Mouse (Mus musculus): ENCODE data around the gene Kifc5b. TPM values are rescaled to one million over a fixed set of nuclear protein-coding genes. Genes with fewer than 3 reads are reported as not detected.

The Kifc5b gene
- polyA plus RNA-seq, 1 experiment from 2014 or later: 9.6 TPM

- H3K4me2 ChIP-seq: peak overlapping the region; percentile 86
- no peaks in the 10 kb centered on the region for H3K27me3 ChIP-seq (ENCODE audit: insufficient read depth, low read length)
- TF ChIP-seq CTCF (IDR thresholded peaks at IDR 0.05; ENCODE audit: low read depth): no peak
- no peaks in the 10 kb centered on the region for H3K36me3 ChIP-seq (ENCODE audit: insufficient read depth)
- H3K4me1 ChIP-seq (ENCODE audit: insufficient read depth): peaks cover 36% of the 10 kb centered on the region
- WGBS: 53% methylated on average over 12 of the region's 12 CpGs
- no peaks in the 10 kb centered on the region for H3K9me3 ChIP-seq (ENCODE audit: low read depth, low read length)
- H3K4me3 ChIP-seq (ENCODE audit: low read depth, low read length): no peak overlapping the region
- H3K9ac ChIP-seq: peak overlapping the region; percentile 65; the same call in 1 of the 2 replicates
- ATAC-seq (ENCODE audit: insufficient read depth) (no peak), DNase-seq (no peak)
- peak overlapping the region; percentile 80; the same call in 1 of the 2 replicates for H3K27ac ChIP-seq (ENCODE audit: low read depth)
These were observed 30.6 kb downstream of the Kifc5b start for GRCm38 (mm10) chr17:26947231-26948100.

- TF ChIP-seq CTCF (IDR thresholded peaks at IDR 0.05; ENCODE audit: low read depth): no peak
- Histone ChIP-seq H3K27me3 (ENCODE audit: insufficient read depth, low read length) (no peaks in the 10 kb centered on the region), H3K4me2 (peak overlapping the region; percentile 96), H3K9ac (peak overlapping the region; percentile 77), H3K4me1 (ENCODE audit: insufficient read depth) (peaks cover 44% of the 10 kb centered on the region), H3K27ac (ENCODE audit: low read depth) (peak overlapping the region; percentile 58; the same call in 1 of the 2 replicates), H3K4me3 (ENCODE audit: low read depth, low read length) (peak overlapping the region; percentile 64), H3K9me3 (ENCODE audit: low read depth, low read length) (no peaks in the 10 kb centered on the region), H3K36me3 (ENCODE audit: insufficient read depth) (no peaks in the 10 kb centered on the region)
- under 1% methylated on average over 52 of the region's 87 CpGs for WGBS
- ATAC-seq (ENCODE audit: insufficient read depth) (no peak), DNase-seq (peak; percentile 54)
These were observed 31.6 kb downstream of the Kifc5b start for GRCm38 (mm10) chr17:26948316-26949050.

GRCm38 (mm10) chr17:26949051-26949577, 32.2 kb downstream of the Kifc5b start:
- ATAC-seq (ENCODE audit: insufficient read depth): no peak
- peak overlapping the region; percentile 77 for H3K9ac ChIP-seq
- WGBS: 11% methylated on average over 12 of the region's 14 CpGs
- H3K36me3 ChIP-seq (ENCODE audit: insufficient read depth): no peaks in the 10 kb centered on the region
- peak; percentile 45 for DNase-seq
- H3K9me3 ChIP-seq (ENCODE audit: low read depth, low read length): no peaks in the 10 kb centered on the region
- H3K4me3 ChIP-seq (ENCODE audit: low read depth, low read length): peak overlapping the region; percentile 64
- H3K4me2 ChIP-seq: peak overlapping the region; percentile 96
- peaks cover 47% of the 10 kb centered on the region for H3K4me1 ChIP-seq (ENCODE audit: insufficient read depth)
- peak overlapping the region; percentile 60; the same call in 1 of the 2 replicates for H3K27ac ChIP-seq (ENCODE audit: low read depth)
- peak; percentile 52 for TF ChIP-seq CTCF (IDR thresholded peaks at IDR 0.05; ENCODE audit: low read depth)
- H3K27me3 ChIP-seq (ENCODE audit: insufficient read depth, low read length): no peaks in the 10 kb centered on the region

GRCm38 (mm10) chr17:26949866-26950265, 33.0 kb downstream of the Kifc5b start:
- no peak overlapping the region for H3K4me3 ChIP-seq (ENCODE audit: low read depth, low read length)
- peaks cover 47% of the 10 kb centered on the region for H3K4me1 ChIP-seq (ENCODE audit: insufficient read depth)
- H3K27me3 ChIP-seq (ENCODE audit: insufficient read depth, low read length): no peaks in the 10 kb centered on the region
- no peaks in the 10 kb centered on the region for H3K9me3 ChIP-seq (ENCODE audit: low read depth, low read length)
- peak overlapping the region; percentile 36; the same call in 1 of the 2 replicates for H3K27ac ChIP-seq (ENCODE audit: low read depth)
- WGBS: 46% methylated on average over 5 of the region's 5 CpGs
- TF ChIP-seq CTCF (IDR thresholded peaks at IDR 0.05; ENCODE audit: low read depth): no peak
- DNase-seq: no peak
- peak overlapping the region; percentile 96 for H3K4me2 ChIP-seq
- H3K36me3 ChIP-seq (ENCODE audit: insufficient read depth): peaks cover 5% of the 10 kb centered on the region; the same call in 1 of the 2 replicates
- no peak for ATAC-seq (ENCODE audit: insufficient read depth)
- H3K9ac ChIP-seq: no peak overlapping the region; the same call in 1 of the 2 replicates

GRCm38 (mm10) chr17:26950560-26951288, 33.8 kb downstream of the Kifc5b start:
- peak overlapping the region; percentile 77 for H3K4me2 ChIP-seq
- ATAC-seq (ENCODE audit: insufficient read depth): no peak
- peaks cover 44% of the 10 kb centered on the region for H3K4me1 ChIP-seq (ENCODE audit: insufficient read depth)
- no peaks in the 10 kb centered on the region for H3K27me3 ChIP-seq (ENCODE audit: insufficient read depth, low read length)
- H3K9ac ChIP-seq: peak overlapping the region; percentile 37
- H3K36me3 ChIP-seq (ENCODE audit: insufficient read depth): peaks cover 13% of the 10 kb centered on the region; the same call in 1 of the 2 replicates
- no peak for DNase-seq
- no peaks in the 10 kb centered on the region for H3K9me3 ChIP-seq (ENCODE audit: low read depth, low read length)
- H3K27ac ChIP-seq (ENCODE audit: low read depth): peak overlapping the region; percentile 65; the same call in 1 of the 2 replicates
- peak overlapping the region; percentile 38 for H3K4me3 ChIP-seq (ENCODE audit: low read depth, low read length)
- TF ChIP-seq CTCF (IDR thresholded peaks at IDR 0.05; ENCODE audit: low read depth): no peak
- WGBS: 19% methylated on average over 7 of the region's 7 CpGs

GRCm38 (mm10) chr17:26951406-26951805, 34.5 kb downstream of the Kifc5b start:
- H3K27ac ChIP-seq (ENCODE audit: low read depth): peak overlapping the region; percentile 65; the same call in 1 of the 2 replicates
- TF ChIP-seq CTCF (IDR thresholded peaks at IDR 0.05; ENCODE audit: low read depth): no peak
- H3K36me3 ChIP-seq (ENCODE audit: insufficient read depth): peaks cover 20% of the 10 kb centered on the region; the same call in 1 of the 2 replicates
- peaks cover 38% of the 10 kb centered on the region for H3K4me1 ChIP-seq (ENCODE audit: insufficient read depth)
- peak overlapping the region; percentile 55 for H3K9ac ChIP-seq
- peak overlapping the region; percentile 38 for H3K4me3 ChIP-seq (ENCODE audit: low read depth, low read length)
- WGBS: 2% methylated on average over 10 of the region's 11 CpGs
- ATAC-seq (ENCODE audit: insufficient read depth) (peak; percentile 63), DNase-seq (peak; percentile 90)
- H3K27me3 ChIP-seq (ENCODE audit: insufficient read depth, low read length): no peaks in the 10 kb centered on the region
- H3K4me2 ChIP-seq: peak overlapping the region; percentile 77
- no peaks in the 10 kb centered on the region for H3K9me3 ChIP-seq (ENCODE audit: low read depth, low read length)

Data from lung, embryonic 14.5 days (tissue).